Mouse (Mus musculus) liver, postnatal 0 days (tissue): Measurements from ENCODE around the gene Gm20388.

ENCODE experiments used
- CTCF ChIP-seq: sonication (generic); IDR thresholded peaks from 2 replicates; pipeline ENCODE4 v1.5.1; 2016; ENCODE audit warnings: antibody characterized with exemption, low read depth
- EP300 ChIP-seq: IDR thresholded peaks from 2 replicates; pipeline ENCODE4 v1.6.1; 2016; ENCODE audit warnings: antibody characterized with exemption, low read depth, mild to moderate bottlenecking

GRCm38 (mm10) chr8:124099623-124099965, 4189.0 kb downstream of the Gm20388 start:
- TF ChIP-seq CTCF (no peak), EP300 (no peak)
